Mouse (Mus musculus) cortical plate, adult 2 months (tissue): Measurements from ENCODE around the gene Ogfod1.

ENCODE experiments used
- CTCF ChIP-seq: fragments of 200-500 bp; IDR thresholded peaks from 2 replicates; pipeline ENCODE4 v1.5.1; 2011; ENCODE audit warnings: mild to moderate bottlenecking, control low read depth, low read length; ENCODE audit not compliant: insufficient read depth; ENCODE audit errors: extremely low read depth
- POLR2A ChIP-seq: fragments of 200-500 bp; IDR thresholded peaks from 2 replicates; pipeline ENCODE4 v1.6.1; 2011; ENCODE audit warnings: mild to moderate bottlenecking, low read length, control low read depth; ENCODE audit not compliant: insufficient read depth; ENCODE audit errors: extremely low read depth

GRCm38 (mm10) chr8:94107871-94108270, 70.9 kb downstream of the Ogfod1 start:
- TF ChIP-seq CTCF (no peak), POLR2A (no peak)
